Mouse (Mus musculus) ovary, postnatal 10 days (tissue): Measurements from ENCODE around the gene Acads.
"Not testable (repeated sequence)": the region's sequence is repeated elsewhere in the genome, so short reads cannot be mapped to it uniquely, and the experiment has no call there.

ENCODE experiments used
- DNase-seq: peaks from one replicate; pipeline ENCODE4 v3.0.0; 2022; ENCODE audit warnings: low spot score

Gene Acads

DNA sequence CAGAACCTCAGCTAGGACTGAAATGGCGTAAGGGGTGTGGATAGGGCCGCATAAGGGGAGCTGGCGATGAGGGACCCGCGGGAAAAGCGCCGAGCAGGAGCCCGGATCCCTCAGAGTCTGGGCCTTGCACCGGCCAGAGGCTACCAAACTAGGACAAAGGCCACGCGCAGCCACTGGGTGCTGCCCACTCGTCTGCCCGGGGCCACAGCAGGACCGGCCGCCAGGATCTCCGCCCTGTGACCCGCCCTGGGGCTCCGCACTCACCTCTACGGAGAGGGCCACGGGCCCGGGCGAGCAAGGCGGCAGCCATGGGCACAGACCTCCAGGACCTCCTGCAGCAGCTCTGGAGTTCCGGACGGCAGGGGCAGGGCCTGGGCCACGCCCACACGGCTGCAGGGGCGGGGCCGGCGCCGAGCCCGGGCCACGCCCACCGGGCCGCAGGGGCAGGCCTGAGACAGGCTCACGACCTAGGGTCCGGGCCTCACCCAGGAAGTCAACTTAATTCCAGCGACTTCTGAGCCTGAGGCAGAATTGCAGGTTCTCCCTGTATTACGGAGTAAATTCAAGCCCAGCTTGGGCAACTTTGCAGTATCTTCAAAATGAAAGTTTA is at the start of gene Acads:
Gene Acads, minus strand, starts transcription at position 386 of the 610 bp plus-strand sequence.
- peak; percentile 63 for DNase-seq

DNA sequence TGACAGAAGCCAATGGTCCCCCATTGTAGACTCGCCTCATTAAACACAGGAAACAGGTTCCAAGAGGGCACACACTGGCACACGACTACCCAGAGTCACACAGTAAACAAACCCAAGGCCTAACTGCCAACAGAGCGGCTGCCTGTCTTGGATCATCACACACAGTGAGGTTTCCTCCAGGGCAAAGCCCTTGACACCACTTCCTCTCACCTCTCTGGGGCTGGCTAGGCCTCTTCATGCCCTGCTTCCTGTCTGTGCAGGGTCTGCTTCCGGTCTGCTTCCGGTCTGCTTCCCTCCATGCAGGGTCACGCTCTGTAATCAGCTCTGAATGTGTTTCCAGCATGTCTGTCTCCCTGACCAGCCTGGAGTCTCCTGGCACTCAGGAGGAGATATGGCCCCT is 48.2 kb upstream of the Acads start:
- DNase-seq = no peak

DNA sequence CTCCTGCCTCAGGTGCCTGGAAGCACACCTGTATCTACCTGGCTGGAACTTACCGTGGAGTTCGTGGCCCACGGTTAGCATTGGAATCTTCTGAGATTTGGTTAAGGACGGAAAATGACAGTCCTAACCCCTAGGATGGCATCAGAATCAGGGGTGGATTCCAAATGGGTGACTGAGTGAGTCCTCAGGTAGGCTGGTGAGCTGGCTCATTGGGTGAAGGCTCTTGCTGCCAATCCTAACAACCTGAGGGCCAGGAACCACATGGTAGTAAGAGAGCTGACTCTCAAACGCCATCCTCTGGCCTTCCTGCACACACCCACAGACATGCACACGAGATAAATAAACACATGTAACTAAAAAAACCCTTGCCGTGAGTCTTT is 47.7 kb upstream of the Acads start:
- no peak for DNase-seq

DNA sequence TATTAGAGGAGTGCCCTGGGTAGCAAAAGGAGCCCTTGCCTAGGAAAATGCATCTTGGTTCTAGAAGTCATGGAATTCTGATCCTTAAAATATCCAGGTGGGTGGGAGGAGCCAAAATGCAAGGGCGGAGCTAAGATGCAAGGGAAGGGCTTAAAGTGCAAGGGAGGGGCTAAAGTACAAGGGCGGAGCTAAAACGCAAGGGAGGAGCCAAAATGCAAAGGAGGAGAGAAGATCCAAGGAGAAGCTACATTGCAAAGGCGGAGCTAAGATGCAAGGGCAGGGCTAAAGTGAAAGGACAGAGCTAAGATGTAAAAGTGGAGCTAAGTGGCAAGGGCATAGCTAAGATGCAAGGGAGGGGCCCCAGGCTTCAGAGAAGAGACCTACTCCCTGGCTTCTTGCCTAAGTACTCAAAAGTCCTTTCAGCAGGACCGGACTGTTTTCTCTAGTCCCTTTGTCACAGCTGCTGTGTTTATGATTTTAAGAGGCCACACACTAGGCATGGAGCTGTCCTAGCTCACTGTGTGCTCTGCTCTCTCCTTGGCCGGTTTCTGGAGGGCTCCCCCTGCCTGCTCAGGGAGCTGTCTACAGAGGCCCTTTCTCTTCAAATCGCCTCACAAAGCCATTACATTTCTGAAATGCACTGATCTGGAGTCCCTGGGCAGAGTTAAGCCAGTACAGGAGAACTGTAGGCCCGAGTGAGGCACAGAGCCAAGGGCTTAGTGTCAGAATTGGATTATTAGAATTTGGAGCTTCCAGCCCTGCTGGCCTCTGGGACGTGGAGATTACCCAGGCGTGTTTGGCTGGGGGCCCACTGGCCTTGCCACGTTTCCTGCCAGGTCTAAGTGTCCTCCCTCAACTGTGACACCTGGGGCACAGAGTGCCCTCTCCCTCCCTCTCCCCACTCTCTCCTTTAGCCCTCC is 47.0 kb upstream of the Acads start:
- DNase-seq = no peak

DNA sequence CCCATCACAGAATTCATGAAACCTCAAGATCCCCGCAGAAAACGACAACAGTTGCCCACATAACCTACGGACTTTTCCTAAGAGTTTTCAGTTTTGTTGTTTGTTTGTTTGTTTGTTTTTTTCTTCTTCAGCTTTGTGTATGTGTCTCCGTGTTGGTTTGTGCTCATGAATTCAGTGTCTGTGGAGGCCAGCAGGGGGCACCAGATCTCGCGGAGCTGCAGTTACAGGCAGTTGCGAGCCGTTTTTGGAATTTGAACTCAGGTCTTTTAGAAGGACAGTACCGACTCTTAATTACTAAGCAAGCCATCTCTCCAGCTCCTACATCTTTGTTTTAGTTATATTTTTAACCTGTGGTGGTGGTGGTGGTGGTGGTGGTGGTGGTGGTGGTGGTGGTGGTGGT is 46.2 kb upstream of the Acads start:
- DNase-seq = no peak

DNA sequence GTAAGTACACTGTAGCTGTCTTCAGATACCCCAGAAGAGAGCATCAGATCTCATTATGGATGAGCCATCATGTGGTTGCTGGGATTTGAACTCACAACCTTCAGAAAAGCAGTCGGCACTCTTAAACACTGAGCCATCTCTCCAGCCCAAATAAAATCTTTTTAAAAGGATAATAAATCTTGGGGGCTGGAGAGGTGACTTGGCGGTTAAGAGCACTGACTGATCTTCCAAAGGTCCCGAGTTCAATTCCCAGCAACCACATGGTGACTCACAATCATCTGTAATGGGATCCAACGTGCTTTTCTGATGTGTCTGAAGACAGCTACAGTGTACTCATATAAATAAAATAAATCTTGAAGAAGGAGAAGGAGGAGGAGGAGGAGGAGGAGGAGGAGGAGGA is 45.3 kb upstream of the Acads start:
- DNase-seq = not testable (repeated sequence)

DNA sequence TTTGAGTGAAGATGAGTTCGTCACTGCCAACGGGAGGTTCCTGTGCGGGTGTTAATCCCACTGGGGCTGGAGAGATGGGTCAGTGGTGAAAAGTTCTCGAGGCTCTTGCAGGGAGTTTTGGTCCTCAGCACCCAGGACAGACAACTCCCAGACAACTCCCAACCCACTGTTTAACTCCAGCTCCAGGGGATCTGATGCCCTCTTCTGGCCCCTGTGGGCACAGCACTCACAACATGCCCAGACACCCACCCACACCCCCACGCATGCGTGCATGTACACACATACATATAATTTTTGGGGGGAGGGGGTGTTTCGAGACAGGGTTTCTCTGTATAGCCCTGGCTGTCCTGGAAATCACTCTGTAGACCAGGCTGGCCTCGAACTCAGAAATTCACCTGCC is 44.4 kb upstream of the Acads start:
- no peak for DNase-seq

DNA sequence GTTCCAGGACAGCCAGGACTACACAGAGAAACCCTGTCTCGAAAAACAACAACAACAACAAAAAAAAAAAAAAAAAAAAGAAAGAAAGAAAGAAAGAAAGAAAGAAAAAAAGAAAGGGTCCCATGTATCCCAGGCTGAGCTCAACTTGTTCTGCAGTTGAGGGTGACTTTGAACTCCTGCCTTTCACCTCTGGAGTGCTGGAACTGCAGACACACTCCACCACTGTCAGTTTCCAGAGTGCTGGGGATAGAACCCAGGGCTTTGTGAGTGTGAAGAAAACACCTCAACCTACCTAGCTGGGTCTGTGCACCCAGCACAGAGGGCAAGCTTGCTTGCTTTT is 42.8 kb upstream of the Acads start:
- DNase-seq = not testable (repeated sequence)

DNA sequence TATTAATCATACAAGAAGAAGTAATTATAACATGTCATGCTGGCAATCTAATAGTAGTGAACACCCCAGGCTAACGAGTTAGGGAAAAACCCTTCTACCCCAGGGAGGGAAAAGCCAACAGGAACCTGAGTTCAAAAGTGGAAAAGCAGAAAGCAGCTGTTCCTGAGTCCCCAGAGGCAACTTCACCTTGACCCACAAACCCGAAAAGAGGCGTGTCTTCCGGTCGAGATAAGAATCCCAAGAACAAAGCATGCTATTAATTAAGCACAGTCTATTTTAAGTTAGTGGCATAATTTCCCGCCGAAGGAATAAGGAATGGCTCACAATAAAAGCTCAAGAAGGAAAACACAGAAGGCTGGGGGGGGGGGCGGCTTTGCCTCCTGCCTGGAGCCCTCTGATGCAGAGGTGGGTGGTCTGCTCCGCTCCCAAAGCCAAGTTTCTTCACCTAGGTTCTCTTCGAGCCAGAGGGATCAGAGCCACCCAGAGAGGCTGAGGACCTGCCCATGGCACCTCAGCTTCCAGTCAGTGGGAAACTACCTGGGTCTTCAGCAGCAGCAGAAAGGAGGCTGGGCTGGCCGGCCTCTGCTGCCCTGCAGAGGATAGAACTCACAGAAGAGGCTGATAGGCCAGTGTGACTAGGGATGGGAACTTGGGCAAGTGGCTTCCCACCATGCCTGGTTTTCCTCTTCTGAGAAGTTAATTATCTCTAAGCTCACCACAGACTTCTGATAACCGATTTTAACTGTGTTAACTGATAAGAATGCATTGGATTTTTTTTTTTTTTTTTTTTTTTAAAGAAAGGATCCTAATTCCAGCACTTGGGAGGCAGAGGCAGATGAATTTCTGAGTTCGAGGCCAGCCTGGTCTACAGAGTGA is 42.2 kb upstream of the Acads start:
- DNase-seq = no peak

DNA sequence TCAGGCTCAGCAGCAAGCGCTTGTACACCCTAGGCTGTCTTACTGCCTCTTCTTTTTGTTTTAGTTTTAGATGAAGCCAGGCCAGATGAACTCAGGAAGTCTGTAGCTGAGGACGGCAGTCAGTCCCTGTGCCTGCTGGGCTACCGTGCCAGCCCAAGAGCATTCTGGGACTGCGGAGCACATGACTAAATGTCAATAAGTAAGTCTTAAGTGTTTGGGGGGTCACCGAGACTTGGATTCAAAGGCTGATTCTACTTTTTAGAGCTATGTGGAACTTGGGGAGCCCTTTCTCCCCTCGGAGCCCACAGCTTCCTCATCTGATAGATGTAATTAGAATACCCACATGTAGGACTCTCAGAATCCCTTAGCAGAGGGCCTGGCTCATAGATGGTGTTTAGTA is 41.5 kb upstream of the Acads start:
- DNase-seq = no peak

DNA sequence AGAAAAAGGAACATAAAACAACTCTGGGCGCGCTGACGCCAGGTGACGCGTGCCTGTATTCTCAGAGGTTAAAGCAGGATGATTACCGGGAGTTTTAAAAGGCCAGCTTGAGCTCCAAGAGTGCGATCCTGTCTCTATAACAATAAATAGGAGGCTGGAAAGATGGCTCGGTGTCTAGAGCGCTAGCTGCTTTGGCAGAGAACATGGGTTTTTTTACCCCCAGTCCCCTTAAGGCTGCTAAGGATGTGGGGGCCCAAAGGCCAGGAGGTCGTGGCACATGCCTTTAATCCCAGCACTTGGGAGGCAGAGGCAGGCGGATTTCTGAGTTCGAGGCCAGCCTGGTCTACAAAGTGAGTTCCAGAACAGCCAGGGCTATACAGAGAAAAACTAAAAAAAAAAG is 40.0 kb upstream of the Acads start:
- no peak for DNase-seq

DNA sequence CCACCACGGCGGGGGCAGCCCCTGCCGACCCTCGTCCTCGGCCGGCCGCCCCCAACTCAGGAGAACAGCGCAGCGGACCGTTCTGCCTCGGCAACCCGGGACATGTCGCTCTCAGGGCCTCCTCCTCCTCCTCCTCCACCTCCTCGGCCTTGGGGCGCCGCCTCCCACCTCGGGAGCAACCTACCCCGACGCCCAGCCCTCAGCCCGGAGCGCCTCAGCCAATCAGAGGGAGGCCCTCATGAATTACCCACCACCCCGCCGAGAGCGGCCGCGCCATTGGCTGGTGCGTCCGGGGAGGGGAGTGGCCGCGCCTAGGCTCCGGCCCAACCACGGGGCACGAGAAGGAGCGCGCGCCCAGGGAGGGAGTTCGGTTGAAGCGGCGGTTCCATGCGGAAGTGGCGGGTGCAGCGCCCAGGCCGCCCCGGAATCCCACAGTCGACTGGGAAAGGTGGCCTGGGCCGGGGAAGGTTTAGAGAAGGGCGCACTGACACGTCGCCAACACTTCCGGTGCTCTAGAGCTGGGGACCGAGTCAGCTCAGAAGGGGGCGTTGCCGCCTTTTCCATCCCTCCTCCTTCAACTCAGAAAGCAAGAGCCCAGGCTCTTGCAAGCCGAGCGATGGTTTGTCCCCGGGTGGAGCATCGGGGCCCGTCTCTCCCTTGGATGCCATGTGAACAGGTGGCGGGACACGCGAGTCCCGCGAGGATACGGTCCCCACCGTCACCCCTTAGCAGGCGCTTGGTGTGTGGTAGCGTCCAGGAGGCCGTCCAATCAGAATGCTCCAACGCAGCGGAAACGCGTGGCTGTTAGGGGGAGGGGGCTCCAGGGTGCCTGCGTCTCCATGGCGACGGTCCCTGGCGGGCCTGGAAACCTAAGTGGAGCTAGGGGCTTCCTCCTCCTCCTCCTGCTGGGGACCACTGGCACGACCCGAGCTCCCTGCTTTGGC is 39.2 kb upstream of the Acads start, which contains the start of gene Mlec:
Gene Mlec, minus strand, starts transcription at position 140 of the 944 bp plus-strand sequence.
- peak; percentile 99 for DNase-seq

DNA sequence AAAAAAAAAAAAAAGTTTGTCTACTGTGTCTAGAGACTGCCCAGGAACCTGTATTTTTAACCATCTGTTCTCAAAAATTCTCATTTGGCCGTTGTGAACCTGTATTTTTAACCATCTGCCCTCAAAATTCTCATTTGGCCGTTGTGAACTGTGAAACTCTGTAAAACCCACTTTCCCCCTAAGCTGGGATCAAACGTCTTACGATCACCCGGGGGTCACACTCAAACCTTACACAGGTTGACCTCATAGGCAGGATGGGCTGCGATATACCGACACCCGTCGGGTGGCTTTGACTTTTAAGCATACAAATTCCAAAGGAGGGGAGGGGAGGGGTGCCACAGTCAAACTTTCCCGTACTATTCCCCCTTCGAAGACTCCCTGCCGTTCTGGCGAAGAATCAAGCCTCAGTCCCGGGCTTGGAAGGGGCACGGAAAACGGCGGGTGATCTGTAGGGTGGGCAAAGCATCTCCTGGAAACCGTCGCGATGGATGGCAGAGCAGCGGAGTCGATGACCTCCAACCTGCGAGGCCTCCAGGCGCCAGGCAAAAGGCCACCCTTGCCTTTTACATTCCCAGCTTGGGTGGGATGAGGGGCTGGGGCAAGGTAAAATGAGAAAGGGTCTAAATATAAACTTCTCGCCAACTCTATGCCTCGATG is 37.9 kb upstream of the Acads start:
- DNase-seq = no peak

DNA sequence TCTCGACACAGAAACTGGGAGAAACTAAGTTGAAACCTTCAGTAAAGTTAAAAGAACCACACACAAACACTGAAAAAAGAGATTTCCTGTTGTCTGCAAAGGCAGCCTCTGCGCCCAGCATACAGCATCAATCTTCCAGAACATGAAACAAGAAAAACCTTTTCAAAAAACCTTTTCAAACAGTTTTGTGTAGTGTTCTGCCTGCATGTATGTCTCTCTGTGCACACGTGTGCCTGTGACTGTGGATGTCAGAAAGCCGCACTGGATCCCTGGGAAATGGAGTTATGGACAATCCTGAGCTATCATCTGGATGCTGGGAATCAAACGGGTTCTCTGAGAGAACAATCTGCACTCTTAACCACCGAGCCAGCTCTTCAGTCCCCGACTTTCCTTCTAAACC is 37.3 kb upstream of the Acads start:
- no peak for DNase-seq

DNA sequence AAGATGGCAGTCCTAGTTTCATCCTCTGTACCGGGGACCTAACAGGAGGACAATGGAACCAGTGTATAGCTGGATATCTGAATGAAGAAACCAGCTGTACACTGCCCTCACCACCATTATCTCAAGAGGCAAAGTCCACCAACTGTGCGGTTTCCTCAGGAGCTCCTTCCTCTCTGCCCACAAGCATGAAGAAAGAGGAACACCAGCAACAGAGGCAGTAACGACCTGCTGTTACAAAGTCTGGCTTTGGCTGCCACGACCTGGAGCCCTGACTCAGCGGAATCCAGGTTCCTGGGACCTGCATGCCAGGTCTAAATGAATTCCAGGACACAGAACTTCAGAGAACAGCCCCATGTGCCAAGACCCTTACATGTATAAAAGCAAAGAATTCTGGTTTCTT is 36.7 kb upstream of the Acads start:
- no peak for DNase-seq

DNA sequence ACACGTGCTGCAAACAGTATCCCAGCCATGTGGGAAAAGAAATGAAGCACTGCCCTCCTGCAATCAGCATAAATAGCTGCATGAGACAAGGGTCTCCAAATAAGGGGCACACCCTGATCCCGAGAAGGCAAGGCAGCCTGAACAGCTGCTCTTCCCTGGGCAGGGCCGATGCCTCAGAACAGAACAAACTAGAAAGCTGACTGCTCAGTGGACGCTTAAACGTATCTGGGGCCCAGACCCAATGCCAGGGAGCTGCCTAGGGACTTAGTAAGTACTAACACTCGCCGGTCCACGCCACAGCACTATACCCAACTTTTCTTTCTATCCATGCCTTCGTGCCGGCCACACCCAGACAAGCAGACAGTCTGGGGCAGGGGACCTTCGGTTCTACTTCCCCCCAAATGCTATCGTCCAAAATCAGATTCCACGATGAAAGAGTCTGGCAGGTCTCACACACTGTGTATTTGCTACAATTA is 36.0 kb upstream of the Acads start:
- no peak for DNase-seq

DNA sequence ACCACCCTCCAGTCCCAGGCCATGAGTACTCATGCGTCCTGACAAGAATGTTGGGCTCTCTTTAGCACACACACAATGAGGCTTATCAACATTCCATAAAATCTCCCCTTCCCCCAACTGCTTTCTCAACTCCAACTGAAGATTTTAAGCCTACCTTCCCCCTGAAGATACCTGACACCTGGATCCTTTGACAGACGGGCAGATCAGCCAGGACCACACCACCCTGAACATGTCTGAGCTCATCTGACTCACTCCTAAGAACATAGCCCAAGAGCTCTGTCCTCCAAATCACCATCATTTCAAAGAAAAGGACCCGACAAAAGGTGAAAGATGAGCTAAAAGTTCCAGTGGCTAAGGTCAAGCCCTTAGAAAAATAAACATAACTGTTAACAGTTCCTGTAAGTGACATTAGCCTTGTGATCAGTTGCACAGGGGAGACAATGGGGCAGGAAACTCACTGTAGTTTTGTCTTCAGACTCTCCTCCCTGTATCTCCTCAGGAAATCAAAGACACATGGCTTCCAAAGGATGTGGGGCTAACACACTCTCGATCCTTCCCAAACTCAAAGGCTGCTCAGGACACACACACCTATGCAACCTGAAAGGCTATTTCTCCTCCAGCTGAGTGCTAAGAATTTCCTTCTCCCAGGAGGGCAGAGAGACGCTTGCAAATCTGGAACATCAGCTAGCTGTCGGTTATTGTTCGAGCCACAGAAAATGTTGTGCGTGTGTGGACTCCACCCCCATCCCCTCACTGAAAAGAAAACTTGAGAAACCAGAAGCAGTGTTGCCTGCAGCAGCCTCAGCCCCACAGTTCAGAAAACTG is 33.2 kb upstream of the Acads start:
- DNase-seq = no peak

DNA sequence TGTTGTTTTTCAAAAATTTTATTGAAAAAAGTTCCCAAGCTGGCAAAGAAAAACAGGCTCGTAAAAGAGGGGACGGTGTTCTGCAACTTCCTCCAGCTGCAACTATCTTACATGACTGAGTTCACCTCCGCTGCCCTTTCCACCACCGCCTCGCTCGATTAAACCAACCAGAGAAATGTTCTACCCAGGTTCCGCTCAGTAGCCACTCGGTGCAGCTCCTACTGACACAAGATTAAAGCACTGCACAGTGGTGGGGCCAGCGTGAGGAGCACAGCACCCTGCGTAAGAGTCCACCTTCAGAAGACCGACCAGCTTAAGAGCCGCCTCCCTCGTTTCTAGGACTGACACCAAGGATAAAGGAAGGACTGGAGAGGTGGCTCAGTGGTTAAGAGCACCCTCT is 32.3 kb upstream of the Acads start:
- DNase-seq = no peak

DNA sequence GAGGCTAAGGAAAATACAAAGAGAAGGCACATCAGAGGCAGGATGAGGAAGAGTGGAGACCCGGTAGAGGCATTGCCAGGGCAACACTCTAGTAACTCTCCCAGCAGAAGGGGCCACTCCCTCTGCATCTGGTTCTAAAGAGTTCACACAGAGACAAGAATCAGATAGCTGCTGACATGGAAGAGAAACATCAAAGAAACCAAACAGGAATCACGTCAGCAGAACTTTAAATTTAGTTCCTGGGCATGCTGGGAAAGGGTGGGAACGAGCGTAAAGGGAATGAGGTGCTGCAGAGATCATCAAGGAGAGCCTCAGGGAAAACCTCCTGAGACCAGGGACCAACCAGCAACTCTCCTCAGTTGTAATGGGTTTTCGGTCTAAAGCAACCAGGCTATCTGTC is 31.8 kb upstream of the Acads start:
- no peak for DNase-seq
